Mouse (Mus musculus) spleen, adult 2 months (tissue): Measurements from ENCODE around the gene Anapc13. TPM values are rescaled to one million over a fixed set of nuclear protein-coding genes. Genes with fewer than 3 reads are reported as not detected.

Source experiments
- DNase-seq, 2 experiments: peaks; one replicate each; pipeline versions ENCODE4 v3.0.0 to v3.0.0-alpha.2; 2012 to 2021; ENCODE audit warnings: low spot score in 2 of 2, low read depth in 1 of 2
- H3K27ac ChIP-seq: fragments of 200-500 bp; 2 replicates; pipeline ENCODE4 v1.5.1; 2012; ENCODE audit warnings: low read length, inconsistent platforms; ENCODE audit not compliant: insufficient read depth
- H3K27me3 ChIP-seq: fragments of 200-500 bp; 2 replicates; pipeline ENCODE4 v1.6.1; 2012; ENCODE audit warnings: mild to moderate bottlenecking, moderate library complexity, low read length, inconsistent platforms; ENCODE audit not compliant: control insufficient read depth, insufficient read depth
- H3K36me3 ChIP-seq: fragments of 200-500 bp; 2 replicates; pipeline ENCODE4 v1.6.1; 2012; ENCODE audit warnings: mild to moderate bottlenecking, low read length, inconsistent platforms; ENCODE audit not compliant: control insufficient read depth, insufficient read depth
- H3K4me1 ChIP-seq: fragments of 200-500 bp; 2 replicates; pipeline ENCODE4 v1.6.1; 2011; ENCODE audit warnings: inconsistent platforms; ENCODE audit not compliant: control insufficient read depth, insufficient read depth, insufficient read length
- H3K4me3 ChIP-seq: fragments of 200-500 bp; 2 replicates; pipeline ENCODE4 v1.5.1; 2011; ENCODE audit warnings: mild to moderate bottlenecking, inconsistent platforms; ENCODE audit not compliant: insufficient read depth, insufficient read length; ENCODE audit errors: extremely low read depth
- CTCF ChIP-seq: fragments of 200-500 bp; IDR thresholded peaks from 2 replicates; pipeline ENCODE4 v1.5.1; 2011; ENCODE audit warnings: mild to moderate bottlenecking, inconsistent platforms; ENCODE audit not compliant: insufficient read depth, insufficient read length, insufficient replicate concordance; ENCODE audit errors: extremely low read depth
- POLR2A ChIP-seq: fragments of 200-500 bp; IDR thresholded peaks from 2 replicates; pipeline ENCODE4 v1.6.1; 2011; ENCODE audit warnings: low read depth, low read length, inconsistent platforms
- WGBS: fragments of 180-500 bp; shearing (Covaris S2); methylation state at CpG from one replicate; pipeline ENCODE4 v1.1.7; 2018; 5-methylcytosine and 5-hydroxymethylcytosine counted together
- polyA plus RNA-seq: library from polyadenylated mRNA; depleted of rRNA; stranded (reverse); fragments of >200 nt; gene quantifications from 2 replicates; pipeline ENCODE4 v1.2.3, GENCODE M21; 2012

Anapc13 gene
- polyA plus RNA-seq, 1 experiment: 34.1 TPM

GRCm38 (mm10) chr9:102647010-102647409 lies 20.9 kb downstream of the Anapc13 start:
- no peaks in the 10 kb centered on the region for H3K4me1 ChIP-seq
- TF ChIP-seq CTCF (no peak), POLR2A (no peak)
- no peaks in the 10 kb centered on the region for H3K27me3 ChIP-seq
- 74% methylated on average over 6 of the region's 6 CpGs for WGBS
- no peak overlapping the region for H3K4me3 ChIP-seq
- no peaks in the 10 kb centered on the region for H3K36me3 ChIP-seq
- no peak overlapping the region for H3K27ac ChIP-seq
- no peak for DNase-seq

- Histone ChIP-seq H3K4me3 (no peak overlapping the region), H3K4me1 (no peaks in the 10 kb centered on the region), H3K27ac (no peak overlapping the region), H3K27me3 (no peaks in the 10 kb centered on the region), H3K36me3 (no peaks in the 10 kb centered on the region)
- no peak for DNase-seq
- TF ChIP-seq CTCF (no peak), POLR2A (no peak)
- 88% methylated on average over 17 of the region's 17 CpGs for whole genome bisulfite sequencing
Observed at GRCm38 (mm10) chr9:102649917-102650527, 23.9 kb downstream of the Anapc13 start.

GRCm38 (mm10) chr9:102650637-102651036 lies 24.5 kb downstream of the Anapc13 start:
- TF ChIP-seq POLR2A: no peak
- no peak for TF ChIP-seq CTCF
- Histone ChIP-seq H3K4me3 (no peak overlapping the region), H3K27me3 (no peaks in the 10 kb centered on the region), H3K4me1 (no peaks in the 10 kb centered on the region), H3K27ac (no peak overlapping the region), H3K36me3 (no peaks in the 10 kb centered on the region)
- no peak for DNase-seq
- WGBS: 58% methylated on average over 7 of the region's 7 CpGs

- H3K36me3 ChIP-seq: no peaks in the 10 kb centered on the region
- no peak for DNase-seq
- no peaks in the 10 kb centered on the region for H3K4me1 ChIP-seq
- 59% methylated on average over 6 of the region's 6 CpGs for WGBS
- TF ChIP-seq POLR2A (no peak), CTCF (no peak)
- H3K4me3 ChIP-seq: no peak overlapping the region
- no peak overlapping the region for H3K27ac ChIP-seq
- no peaks in the 10 kb centered on the region for H3K27me3 ChIP-seq
Observed at GRCm38 (mm10) chr9:102651199-102651720, 25.2 kb downstream of the Anapc13 start.

DNA sequence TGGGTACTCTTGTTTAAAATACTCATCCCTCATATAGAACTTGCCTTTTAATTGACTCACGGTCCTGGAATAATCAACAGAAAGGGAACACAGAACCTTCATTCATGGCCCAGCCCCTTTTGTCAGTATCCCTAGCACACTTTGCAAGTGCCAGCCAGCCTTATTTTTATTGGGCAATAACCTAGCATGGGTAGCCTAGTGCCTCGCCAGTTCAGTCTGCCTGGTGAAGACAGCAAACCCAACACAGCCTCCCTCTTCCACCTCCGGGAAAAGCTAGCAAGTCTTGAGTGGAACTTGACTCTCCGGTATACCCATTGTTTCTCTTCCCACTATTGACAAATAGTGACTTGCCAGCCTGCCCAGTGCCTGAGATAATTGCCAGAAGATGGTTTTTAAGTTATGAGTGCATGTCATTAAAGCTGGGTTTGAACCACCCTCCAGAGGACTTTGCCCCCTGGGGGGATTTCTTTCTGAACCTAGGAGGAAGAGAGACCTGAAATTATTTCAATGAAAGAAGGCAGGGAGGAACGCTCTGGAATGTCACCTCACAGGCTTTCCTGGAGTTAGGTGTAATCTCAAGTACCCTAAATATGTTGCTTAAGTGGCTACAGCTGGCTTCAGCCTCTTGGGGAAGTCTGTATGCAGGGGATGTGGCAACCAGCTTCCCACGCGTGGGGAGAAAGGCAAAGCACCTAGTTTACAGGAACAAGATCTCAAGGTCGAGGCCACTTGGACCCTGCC lies 30.4 kb downstream of the Anapc13 start:
- TF ChIP-seq POLR2A: no peak
- no peak for TF ChIP-seq CTCF
- Histone ChIP-seq H3K27ac (no peak overlapping the region), H3K36me3 (no peaks in the 10 kb centered on the region), H3K27me3 (no peaks in the 10 kb centered on the region), H3K4me1 (no peaks in the 10 kb centered on the region), H3K4me3 (no peak overlapping the region)
- DNase-seq: no peak
- WGBS: 55% methylated on average over 8 of the region's 8 CpGs

DNA sequence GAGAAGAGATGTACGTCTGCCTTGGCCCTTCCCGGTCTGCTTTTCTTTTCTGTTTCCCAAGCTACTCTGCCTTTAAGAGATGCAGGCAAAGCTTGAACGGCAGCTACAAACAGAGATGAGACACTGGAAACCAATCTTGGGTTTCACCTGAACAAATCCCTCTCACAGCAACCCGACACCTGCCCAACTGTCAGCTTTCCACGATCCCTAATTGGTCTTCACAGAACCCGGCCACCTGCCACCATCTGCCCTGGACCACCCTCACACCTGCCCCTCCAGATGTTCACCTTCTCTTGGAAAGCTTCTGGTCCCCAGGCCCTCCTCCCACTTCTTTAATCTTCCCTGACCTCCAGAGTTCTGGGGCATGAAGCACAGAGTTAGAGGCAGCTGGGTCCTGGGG lies 42.0 kb downstream of the Anapc13 start:
- 82% methylated on average over 6 of the region's 6 CpGs for WGBS
- Histone ChIP-seq H3K36me3 (no peaks in the 10 kb centered on the region), H3K27ac (no peak overlapping the region), H3K4me3 (no peak overlapping the region), H3K4me1 (no peaks in the 10 kb centered on the region), H3K27me3 (no peaks in the 10 kb centered on the region)
- DNase-seq: no peak
- TF ChIP-seq CTCF (no peak), POLR2A (no peak)

- WGBS: 89% methylated on average over 12 of the region's 12 CpGs
- no peak for DNase-seq
- TF ChIP-seq POLR2A: no peak
- TF ChIP-seq CTCF: no peak
- no peaks in the 10 kb centered on the region for H3K4me1 ChIP-seq
- no peaks in the 10 kb centered on the region for H3K36me3 ChIP-seq
- H3K4me3 ChIP-seq: no peak overlapping the region
- H3K27ac ChIP-seq: no peak overlapping the region
- no peaks in the 10 kb centered on the region for H3K27me3 ChIP-seq
Observed at GRCm38 (mm10) chr9:102668906-102669305, 42.8 kb downstream of the Anapc13 start.
